Mouse (Mus musculus) left cerebral cortex, adult 2 months (tissue): ENCODE results near the gene Rbm45. TPM values are rescaled to one million over a fixed set of nuclear protein-coding genes. Genes with fewer than 3 reads are reported as not detected.

Experiments
- DNase-seq, 2 experiments: peaks; one replicate each; pipeline ENCODE4 v3.0.0; 2021 to 2022; ENCODE audit warnings: low spot score in 2 of 2, mixed read lengths in 1 of 2; ENCODE audit errors: extremely low spot score in 1 of 2
- H3K27ac ChIP-seq: fragments of 200-600 bp; 2 replicates; pipeline ENCODE4 v1.8.1; 2022
- H3K4me3 ChIP-seq: fragments of 200-600 bp; 2 replicates; pipeline ENCODE4 v1.8.1; 2022
- CTCF ChIP-seq: fragments of 200-600 bp; IDR thresholded peaks from 2 replicates; pipeline ENCODE4 v1.8.1; 2022; ENCODE audit warnings: antibody characterized with exemption, mild to moderate bottlenecking, moderate library complexity
- intact Hi-C: fragments of 180-260 bp; cut with DNase I; formaldehyde crosslinking; loops from one replicate; pipeline ENCODE4 v1.15.1; 2025
- total RNA-seq, 2 experiments: library from RNA; stranded (reverse); gene quantifications; 2 replicates each; pipeline ENCODE4 v1.2.3; 2021

Gene Rbm45
- total RNA-seq, 2 experiments from 2014 or later, result 40.4 to 41.7 TPM

DNA sequence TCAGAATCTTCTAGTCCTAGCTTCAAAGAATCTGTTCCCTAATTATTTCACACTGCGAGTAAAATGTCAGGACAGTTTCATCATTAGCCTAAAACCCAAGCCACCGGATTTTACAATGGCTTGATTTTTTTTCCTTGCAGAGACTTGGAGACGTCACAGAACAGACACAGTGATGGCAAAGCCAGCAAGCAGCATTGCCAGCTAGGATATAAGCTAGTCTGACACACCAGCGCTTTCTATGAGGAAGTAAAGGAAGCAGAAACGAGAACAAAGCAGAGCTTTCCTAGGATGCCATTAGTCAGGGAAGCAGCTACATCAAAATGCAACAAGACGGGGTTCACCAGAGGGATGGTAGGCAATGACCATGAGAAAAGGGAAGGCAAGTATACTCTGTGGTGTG, 21.9 kb upstream of the Rbm45 start:
- TF ChIP-seq CTCF, result no peak
- Histone ChIP-seq H3K4me3 (no peak overlapping the region), H3K27ac (no peak overlapping the region)
- DNase-seq, result no peak
- intact Hi-C loops, result no loop called here

DNA sequence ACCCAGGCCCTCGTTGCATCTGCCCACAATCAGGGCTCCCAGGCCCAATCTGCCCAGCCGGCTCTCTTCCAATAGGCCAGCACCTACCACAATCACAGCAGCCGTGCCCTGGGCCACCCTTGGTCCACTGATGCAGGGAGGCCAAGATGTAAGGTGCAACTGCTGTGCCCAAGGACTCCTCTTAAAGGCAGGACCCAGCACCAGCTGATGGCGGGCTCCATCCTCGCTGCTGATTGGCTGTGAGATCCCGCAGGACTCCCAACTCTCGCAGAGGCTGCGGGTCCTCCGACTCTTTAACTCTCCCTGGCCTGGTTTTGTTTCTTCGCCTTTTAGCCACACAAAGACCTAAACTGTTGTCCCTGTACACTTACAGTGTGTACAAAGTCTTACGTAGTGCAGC, 9.6 kb upstream of the Rbm45 start, which contains the start of gene Cyct:
Gene Cyct (minus strand): TSS at position 225 of the 400 bp plus-strand sequence.
- Histone ChIP-seq H3K27ac (no peak within 1 kb of the TSS), H3K4me3 (no peak within 1 kb of the TSS)
- no peak for TF ChIP-seq CTCF
- DNase-seq, result no peak
- intact Hi-C loops, result loop anchor here (2.0 kb wide), 1 partner anchor 105 kb away; no protein-coding TSS in a partner anchor

DNA sequence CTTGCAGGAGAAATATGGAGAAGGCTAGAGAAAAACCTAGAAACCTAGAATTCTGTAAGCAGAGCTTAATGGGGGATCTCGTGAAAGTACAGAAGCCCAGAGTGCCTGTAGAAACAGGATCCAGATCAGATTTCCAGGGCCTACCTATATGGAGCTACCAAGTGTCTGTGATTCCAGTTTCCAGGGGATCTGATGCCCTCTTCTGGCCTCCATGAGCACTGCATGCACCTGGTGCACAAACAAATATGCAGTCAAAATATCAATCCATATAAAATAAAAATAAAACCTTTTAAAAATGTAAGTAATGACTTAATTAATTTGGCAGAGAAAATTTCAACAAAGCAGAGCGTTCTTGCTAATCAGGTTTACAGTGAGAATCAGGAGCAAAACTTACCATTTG, 7.7 kb upstream of the Rbm45 start:
- TF ChIP-seq CTCF, result peak; percentile 57
- Histone ChIP-seq H3K27ac (no peak overlapping the region), H3K4me3 (no peak overlapping the region)
- no peak for DNase-seq
- intact Hi-C loops, result no loop called here

- intact Hi-C loops, result loop anchor here (5.0 kb wide), 1 partner anchor 239 kb away; no protein-coding TSS in a partner anchor
- no peak for TF ChIP-seq CTCF
- Histone ChIP-seq H3K4me3 (no peak overlapping the region), H3K27ac (no peak overlapping the region)
- no peak for DNase-seq
Observed at GRCm38 (mm10) chr2:76365811-76366210, 4.0 kb upstream of the Rbm45 start.

GRCm38 (mm10) chr2:76367188-76367922, 2.4 kb upstream of the Rbm45 start:
- peak; percentile 85 for TF ChIP-seq CTCF
- H3K27ac ChIP-seq, result no peak overlapping the region
- intact Hi-C loops, result loop anchor here (1.0 to 5.0 kb wide), 3 partner anchors 39 to 251 kb away; partner anchors contain the start of gene Osbpl6
- no peak overlapping the region for H3K4me3 ChIP-seq
- DNase-seq, result peak; percentile 72 to 82

- TF ChIP-seq CTCF, result no peak
- intact Hi-C loops, result loop anchor here (5.0 kb wide), 1 partner anchor 242 kb away; no protein-coding TSS in a partner anchor
- DNase-seq, result no peak
- no peak overlapping the region for H3K27ac ChIP-seq
- H3K4me3 ChIP-seq, result no peak overlapping the region
Observed at GRCm38 (mm10) chr2:76368861-76369660, 723 bp upstream of the Rbm45 start.

GRCm38 (mm10) chr2:76370656-76370922, 805 bp downstream of the Rbm45 start:
- no peak for DNase-seq
- intact Hi-C loops, result loop anchor here (5.0 kb wide), 1 partner anchor 217 kb away; no protein-coding TSS in a partner anchor
- Histone ChIP-seq H3K27ac (no peak overlapping the region), H3K4me3 (peak overlapping the region; percentile 97)
- TF ChIP-seq CTCF, result no peak

GRCm38 (mm10) chr2:76372244-76372643, 2.5 kb downstream of the Rbm45 start:
- intact Hi-C loops, result loop anchor here (2.0 to 5.0 kb wide), 2 partner anchors 15 to 215 kb away; no protein-coding TSS in a partner anchor
- Histone ChIP-seq H3K27ac (no peak overlapping the region), H3K4me3 (no peak overlapping the region)
- TF ChIP-seq CTCF, result no peak
- DNase-seq, result no peak

DNA sequence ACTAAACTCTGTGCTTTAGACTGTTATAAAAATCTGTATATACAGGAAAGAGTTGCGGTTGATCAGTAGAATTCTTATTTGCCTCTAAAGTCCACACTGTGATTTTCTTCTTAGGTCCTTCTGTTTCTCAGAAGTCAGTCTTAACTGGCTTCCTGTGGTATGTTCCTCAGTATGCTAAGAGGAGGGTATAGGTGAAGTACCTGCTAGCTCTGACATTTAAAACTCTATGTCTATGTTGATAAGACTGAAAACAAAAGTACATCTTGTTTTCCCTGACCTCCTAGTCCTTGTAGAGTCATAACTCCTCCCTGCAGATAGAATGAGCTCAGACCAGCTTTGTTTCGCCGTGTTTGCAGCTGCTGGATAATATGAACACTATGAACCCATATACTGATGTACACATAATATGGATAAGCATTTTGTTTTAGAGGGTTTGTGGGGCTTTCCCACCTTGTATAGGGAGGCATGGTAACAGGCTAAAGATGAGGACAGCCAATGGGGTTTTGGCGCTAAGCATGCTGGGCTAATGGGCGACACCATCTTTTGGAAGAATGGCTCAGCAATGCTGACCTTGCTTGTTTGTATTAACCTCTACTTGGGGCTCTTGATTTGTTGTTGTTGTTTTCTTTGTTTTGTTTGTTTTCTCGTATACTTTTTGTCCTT, 4.9 kb downstream of the Rbm45 start:
- TF ChIP-seq CTCF, result no peak
- Histone ChIP-seq H3K4me3 (no peak overlapping the region), H3K27ac (no peak overlapping the region)
- intact Hi-C loops, result loop anchor here (5.0 kb wide), 1 partner anchor 213 kb away; no protein-coding TSS in a partner anchor
- DNase-seq, result no peak

GRCm38 (mm10) chr2:76378646-76379045, 8.9 kb downstream of the Rbm45 start:
- H3K4me3 ChIP-seq, result no peak overlapping the region
- no peak for DNase-seq
- no peak overlapping the region for H3K27ac ChIP-seq
- intact Hi-C loops, result no loop called here
- no peak for TF ChIP-seq CTCF

DNA sequence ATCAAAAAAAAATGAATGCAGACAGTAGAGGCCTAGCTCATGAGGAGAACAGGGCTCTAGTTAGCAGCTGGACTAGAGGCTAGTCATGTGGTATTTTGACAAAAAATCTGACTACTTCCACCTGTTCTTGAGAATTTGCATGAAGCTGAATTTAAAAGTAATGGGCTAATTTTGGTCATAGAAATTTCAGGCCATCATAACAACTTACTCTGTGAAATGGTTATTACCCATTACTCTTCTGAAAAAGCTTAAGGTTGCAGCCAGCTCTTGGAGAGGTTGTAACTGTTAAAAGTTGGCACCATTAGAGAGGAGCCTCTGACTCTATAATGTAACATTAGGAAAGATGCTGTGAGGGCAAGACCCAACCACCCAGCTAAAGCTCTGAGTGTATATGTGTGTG, 16.7 kb downstream of the Rbm45 start:
- Histone ChIP-seq H3K4me3 (no peak overlapping the region), H3K27ac (no peak overlapping the region)
- no peak for TF ChIP-seq CTCF
- no peak for DNase-seq
- intact Hi-C loops, result loop anchor here (2.0 kb wide), 1 partner anchor 14 kb away; no protein-coding TSS in a partner anchor

DNA sequence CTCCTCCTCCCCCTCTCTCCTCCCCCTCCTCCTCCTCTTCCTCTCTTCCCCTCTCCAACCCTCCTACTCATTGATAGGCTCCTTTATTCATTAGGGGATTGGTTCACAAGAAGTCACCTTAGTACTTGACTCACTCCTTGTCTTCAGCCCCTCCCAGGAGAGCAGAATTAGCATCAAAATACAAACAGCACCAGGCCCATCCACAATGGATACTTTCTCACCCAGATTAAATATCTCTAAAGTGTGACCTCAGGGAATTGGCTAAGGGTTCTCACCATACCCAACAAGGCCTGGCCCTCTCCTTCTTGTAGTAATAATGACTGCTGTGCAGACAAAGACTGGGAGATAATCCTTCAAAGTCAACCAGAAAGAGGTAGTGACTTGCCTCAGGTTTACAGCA, 30.4 kb downstream of the Rbm45 start:
- no peak overlapping the region for H3K4me3 ChIP-seq
- intact Hi-C loops, result no loop called here
- no peak for DNase-seq
- no peak overlapping the region for H3K27ac ChIP-seq
- TF ChIP-seq CTCF, result no peak
